Mouse (Mus musculus) layer of hippocampus, postnatal 14 days (tissue): Measurements from ENCODE around the gene Cdc5l. TPM values are rescaled to one million over a fixed set of nuclear protein-coding genes. Genes with fewer than 3 reads are reported as not detected.
A peak's percentile ranks its signal among the peaks of the same experiment; 100 is the strongest.
"Not testable (repeated sequence)": the region's sequence is repeated elsewhere in the genome, so short reads cannot be mapped to it uniquely, and the experiment has no call there.

Source experiments
- DNase-seq, 2 experiments: peaks; one replicate each; pipeline ENCODE4 v3.0.0; 2021 to 2022; ENCODE audit warnings: low spot score in 2 of 2, mixed read lengths in 1 of 2
- total RNA-seq, 2 experiments: library from RNA; stranded (reverse); gene quantifications; 2 replicates each; pipeline ENCODE4 v1.2.3; 2021

Cdc5l gene
- total RNA-seq, 2 experiments from 2014 or later = 47.0 to 50.2 TPM

DNA sequence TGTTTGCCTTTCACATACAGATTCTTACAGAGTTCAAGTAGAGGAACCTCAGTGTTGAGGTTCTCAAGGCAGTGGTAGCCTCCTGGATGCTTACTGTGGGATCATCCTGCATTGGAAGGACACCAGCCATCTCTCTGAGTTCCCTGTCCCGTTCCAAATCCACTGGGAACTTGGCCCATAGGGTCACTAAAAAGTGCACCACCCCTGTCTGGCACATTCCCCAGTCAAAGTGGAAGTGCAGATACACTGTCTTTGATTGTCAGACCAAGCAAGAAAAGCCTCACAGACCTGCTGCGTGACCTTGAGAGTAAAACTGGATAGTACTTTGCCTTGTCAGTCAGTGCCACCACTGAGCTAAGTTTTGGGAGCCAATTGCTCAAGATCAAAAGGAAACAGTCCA is 13.5 kb upstream of the Cdc5l start:
- no peak for DNase-seq

DNA sequence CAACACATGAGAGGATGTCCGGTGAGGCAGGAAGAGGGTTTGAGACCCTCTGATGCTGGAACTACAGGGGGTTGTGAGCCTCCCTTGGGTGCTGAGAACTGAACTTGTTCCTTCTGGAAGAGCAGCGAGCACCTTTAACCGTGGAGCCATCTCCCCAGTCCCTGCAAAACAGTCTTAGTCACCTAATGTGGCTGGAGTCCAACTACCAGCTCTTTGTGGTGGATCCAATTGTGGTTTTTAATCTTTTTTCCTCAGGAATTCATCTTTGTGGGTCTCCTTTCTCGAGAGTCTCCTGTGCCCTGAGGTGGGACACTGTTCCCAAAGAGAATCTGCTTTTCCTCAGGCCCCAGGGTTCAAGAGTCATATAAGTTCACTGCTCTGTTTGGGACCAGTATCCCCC is 12.4 kb upstream of the Cdc5l start:
- DNase-seq = no peak

DNA sequence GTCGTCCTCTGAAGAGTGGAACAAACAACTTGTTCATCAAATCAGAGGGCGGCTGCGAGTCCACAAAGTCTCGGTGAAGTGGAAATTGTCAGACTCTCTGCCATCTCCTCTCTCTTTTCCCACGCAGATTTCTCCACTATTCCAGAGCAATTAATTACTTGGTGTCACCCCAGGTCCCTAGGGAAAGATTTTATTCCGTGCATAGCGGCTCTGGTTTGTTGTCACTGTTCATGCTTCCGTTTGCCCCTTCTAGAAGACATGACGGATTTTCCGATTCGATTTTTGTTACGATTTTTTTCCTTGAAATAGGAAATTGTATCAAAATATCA is 689 bp upstream of the Cdc5l start:
- no peak for DNase-seq

DNA sequence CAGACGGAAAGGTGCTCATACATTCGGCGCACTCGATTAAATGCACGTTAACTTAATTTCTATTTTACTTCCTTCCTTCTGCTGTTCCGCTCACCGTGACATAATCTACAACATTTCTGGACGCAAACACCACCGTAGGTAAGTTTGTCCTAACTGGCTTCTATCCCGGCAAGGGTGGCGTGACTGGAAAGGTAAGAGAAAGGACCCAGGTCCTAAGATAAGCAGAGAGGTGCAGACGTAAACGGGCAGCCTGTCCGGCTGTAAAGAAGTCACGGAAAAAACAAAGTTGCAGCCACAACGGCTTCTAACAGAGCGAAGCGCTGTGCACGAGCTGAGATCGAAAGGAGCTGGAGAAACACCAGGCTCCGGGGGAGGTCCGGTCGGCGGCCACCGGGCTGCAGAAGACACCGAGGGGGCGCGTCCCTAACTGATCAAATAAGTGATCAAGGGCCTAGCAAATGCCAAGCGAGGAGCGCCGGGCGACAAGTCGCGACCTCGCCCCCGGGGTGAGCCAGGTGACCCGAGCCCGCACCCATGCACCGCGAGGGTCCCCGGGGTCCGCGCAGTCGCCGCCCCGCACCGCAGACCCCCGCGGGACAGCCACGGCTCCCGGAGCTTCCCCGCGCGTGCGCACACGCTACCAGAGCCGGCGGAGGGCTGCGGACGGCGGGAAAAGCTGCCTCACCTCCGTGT is 685 bp downstream of the Cdc5l start:
- DNase-seq = no peak

DNA sequence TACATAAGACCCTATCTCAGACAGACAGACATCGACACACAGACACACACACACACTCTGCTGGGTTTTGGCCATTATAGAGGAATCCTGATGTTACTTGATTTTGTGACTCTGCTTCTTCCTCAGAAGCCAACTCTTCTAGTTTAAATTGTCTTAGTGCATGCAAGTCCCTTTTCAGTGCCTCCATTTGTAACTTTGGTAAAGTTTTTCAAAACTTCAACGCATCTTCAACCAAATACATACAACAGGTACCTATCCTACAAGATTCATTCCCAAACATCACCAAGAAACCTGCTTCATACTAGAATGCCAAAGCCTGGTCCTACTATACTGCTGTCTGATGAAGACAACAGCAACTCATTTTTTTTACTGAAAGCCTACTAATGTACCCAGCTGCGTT is 1.5 kb downstream of the Cdc5l start:
- no peak for DNase-seq

DNA sequence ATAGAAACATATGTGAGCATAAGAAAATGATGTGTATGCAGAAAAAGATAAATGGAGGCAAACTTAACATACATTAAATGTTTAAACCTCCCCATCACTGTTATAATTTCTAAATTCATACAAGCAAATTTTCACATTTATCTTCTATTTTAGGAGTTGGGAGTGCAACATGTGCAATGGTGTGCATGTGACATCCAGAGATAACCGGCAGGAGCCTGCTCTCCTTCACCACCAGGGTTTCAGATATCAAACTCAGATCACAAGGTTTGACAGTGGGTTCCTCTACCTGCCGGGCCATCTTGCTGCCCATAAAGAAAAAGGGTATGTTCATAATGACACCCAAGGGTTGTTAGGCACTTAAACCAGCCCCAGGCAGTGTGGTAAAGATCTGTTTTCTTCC is 16.1 kb downstream of the Cdc5l start:
- DNase-seq = no peak

DNA sequence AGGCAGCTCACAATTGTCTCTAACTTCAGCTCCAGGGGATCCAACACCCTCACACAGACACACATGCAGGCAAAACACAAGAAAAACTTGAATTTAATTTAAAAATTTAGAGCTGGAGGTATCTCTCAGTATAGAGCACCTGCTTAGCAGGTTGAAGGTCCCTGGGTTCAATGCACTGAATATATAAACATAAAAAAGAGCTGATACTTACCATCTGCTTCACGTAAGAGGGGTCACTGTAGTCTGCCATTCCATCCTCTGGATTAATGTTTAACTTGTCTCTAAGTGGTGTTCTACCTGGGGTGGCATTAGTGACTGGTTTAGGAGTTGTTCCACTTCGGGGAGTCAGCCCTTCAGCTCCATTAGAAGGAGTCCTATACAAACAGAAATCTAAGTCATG is 21.9 kb downstream of the Cdc5l start:
- not testable (repeated sequence) for DNase-seq

DNA sequence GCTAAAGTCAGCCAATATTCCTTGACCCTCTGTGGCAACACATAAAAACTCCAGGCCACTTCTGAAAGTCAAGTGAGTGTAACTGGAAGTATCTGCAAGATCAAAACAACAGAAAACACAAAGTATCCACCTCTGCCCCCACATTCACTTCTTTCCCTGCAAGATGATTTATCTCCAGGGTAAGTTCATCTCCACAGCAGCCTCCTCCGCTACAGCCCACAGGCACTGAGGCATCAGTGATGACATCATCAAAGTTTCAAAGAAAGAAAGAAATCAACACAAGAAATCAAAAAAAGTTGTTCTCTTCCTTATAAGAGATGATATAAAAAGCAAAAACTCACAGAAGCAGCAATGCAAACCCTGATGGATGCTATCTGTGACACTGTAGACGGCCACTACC is 24.8 kb downstream of the Cdc5l start:
- DNase-seq = no peak

DNA sequence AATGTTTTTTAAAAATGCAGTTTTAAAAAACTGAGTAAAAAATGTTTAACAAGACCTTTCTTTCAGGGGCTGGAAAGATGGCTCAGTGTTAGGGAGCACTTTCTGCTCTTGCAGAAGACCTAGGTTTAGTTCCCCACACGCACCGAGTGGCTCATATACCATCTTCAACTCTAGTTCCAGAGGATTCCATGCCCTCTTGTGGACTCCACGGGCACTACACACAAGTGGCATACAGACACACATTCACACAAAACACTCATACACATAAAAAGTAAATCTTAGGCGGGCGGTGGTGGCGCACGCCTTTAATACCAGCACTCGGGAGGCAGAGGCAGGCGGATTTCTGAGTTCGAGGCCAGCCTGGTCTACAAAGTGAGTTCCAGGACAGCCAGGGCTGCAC is 27.3 kb downstream of the Cdc5l start:
- DNase-seq = no peak

DNA sequence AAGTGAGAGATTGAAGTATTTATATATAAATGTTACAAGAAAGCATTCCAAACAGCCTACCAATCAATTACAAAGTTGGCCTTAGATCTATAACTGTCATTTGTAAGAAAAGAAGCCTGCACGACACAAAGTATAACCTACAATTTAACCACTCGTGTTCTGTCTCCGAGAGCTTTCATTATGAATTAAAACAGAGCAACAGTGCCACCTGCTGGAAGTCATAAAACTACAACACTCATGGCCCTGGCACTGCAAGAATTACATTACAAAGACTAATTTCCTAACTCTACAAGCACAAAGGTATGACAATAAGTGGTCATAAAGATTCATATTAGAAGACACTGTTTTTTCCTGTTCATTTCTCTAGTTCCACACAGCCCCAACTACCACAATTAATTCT is 30.3 kb downstream of the Cdc5l start:
- peak; percentile 33 to 80 for DNase-seq

DNA sequence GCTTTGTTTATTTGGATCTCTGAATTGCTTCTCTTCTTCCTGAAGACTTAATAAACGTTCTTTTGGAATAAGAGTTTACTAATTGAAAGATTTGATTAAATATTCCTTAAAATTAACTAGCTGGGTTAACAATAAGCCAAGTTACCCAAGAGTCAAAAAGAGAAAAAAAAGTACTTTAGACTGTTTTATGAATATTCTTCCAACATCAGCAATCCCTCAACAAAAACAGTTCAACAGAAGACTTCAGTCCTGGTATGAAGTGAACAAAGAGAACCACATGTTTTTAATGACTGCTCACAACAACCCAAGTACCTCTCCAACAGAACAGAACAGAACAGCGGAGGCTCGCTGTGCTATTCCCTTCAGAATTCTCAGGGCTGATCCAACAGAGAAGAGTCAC is 30.9 kb downstream of the Cdc5l start:
- DNase-seq = no peak

DNA sequence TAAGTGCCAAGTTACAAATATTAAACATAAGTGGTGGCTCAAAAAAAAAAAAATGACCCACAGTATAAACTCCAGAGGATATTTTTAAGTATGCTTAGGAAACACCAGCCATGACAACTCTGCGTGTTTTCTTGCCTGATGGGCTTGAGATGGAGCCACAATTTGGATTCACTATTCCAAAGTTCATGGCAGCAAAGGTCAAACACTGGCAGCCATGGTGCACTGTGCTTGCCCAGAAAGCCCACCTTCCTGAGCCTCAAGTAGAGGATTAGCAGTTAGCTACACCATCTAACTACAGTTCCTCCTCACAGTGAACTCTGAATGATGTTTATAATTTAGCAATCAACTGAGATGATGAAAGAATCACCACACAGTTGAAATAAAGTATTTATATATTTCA is 31.4 kb downstream of the Cdc5l start:
- DNase-seq = no peak

DNA sequence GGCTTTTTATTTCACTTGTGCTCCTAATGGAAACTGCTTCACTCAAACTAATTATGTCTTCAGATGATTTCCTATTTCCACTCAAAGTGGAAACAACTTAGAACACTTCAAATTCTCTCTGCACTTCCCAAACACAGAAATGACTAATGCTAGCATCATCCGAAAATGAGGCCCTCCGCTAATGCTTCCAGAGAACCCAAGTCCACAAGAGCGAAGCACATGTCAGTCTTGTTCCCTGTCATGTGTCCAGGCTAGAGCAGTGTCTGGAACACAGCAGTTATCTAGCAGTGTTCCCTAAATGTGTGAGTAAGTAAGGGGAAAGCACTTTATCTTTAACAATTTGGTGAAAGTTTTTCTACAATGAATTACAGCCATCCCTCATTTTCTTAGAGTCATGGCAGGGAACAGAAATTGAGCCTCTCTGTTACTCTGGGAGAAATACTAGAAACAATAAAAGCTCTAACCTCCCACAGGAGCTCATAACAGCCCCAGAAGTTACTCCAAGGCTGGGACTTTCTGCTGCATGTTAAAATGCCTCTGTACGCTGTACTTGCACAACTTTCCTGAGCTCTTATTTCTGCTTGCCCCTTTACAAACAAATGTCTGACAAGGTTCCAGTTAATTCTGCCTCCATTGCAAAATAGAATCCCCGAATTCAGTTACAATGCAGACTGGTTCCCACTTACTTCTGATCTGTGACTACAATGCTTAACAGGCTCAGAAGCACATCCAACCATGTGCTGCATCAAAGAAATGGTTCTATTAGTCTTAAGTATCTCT is 32.2 kb downstream of the Cdc5l start:
- no peak for DNase-seq

DNA sequence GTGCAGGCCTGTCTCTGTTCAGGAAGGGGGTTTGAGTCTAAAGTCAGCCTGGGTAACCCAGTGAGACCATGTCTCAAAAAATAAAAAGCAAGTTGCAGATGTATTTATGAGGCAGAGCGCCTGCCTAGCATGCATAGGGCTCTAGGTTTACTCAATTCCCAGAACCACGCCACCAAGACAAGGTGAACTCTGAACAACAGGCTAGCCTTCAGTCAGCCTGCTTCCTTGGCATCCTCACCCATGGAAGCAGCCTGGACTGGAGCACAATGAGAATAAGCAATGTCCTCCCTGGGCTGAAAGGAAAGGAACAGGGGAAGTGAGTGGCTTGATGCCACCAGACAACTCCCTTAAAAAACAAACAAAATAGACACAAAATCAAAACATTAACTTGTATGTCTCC is 35.5 kb downstream of the Cdc5l start:
- DNase-seq = no peak

DNA sequence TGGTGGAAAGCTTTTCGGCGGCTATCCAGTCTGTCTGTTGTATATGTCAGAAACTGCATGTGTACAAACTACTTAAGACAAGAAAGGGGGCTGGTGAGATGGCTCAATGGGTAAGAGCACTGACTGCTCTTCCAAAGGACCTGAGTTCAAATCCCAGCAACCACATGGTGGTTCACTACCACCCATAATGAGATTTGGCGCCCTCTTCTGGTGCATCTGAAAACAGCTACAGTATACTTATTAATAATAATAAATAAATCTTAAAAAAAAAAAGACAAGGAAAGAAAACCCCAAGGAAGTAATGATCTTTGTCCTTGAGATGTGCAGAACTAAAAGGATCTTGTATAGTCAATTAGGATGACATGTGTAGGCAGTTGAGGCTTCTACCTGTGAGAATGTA is 36.0 kb downstream of the Cdc5l start:
- no peak for DNase-seq

DNA sequence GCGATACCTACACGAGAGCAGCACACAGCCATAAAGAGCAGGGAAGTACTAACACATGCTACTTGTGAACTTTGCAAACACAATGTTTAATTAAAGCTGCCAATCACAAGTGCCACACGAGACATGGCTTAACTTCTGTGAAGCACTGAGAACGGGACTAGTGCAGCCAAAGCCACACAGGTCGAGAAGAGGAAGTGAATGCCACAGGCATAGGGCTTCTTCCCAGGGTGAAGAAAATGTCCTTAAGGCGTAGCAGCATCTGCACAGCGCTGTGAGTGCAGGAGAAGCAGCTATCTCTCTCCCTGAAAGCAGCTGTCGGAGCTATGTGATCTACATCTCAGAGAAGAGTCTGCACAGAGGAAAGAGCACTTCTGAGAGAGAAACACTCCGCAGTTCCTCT is 38.9 kb downstream of the Cdc5l start:
- DNase-seq = no peak

DNA sequence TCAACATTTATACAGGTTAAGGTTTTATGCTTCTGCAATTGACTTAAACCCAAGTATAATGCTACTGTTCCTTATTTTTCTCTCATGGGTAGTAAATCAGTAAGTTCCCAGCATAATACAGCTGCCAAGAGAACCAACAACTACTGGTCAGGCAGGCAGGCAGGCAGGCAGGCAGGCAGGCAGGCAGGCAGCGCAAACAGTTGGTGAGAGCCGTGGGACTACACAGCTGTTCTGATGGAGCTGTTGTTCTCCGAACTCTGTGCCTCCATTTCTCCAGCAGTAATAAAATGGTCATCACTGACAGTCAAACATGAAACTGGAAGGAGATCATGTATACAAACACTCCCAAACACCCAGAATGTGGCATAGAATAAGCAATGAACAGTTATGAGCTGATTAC is 39.8 kb downstream of the Cdc5l start:
- DNase-seq = no peak

DNA sequence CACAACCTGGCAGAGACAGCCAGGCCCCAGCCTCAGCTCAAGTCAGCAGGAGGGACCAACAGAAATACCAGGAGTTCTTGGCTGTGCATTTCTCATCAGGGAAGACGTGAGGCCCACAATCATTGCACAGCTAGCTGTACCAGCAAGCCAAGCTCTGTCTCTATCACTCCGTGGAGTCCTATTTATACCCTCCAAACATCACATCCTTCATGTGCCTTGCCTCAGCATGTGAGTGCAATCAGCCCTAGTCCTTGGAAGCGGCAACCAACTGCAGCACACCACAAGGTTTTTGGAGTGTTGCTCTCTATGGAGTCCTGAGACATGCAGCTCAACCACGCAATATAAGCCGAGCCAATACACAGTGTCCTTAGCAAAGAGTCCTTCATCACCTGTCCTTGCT is 43.6 kb downstream of the Cdc5l start:
- no peak for DNase-seq

DNA sequence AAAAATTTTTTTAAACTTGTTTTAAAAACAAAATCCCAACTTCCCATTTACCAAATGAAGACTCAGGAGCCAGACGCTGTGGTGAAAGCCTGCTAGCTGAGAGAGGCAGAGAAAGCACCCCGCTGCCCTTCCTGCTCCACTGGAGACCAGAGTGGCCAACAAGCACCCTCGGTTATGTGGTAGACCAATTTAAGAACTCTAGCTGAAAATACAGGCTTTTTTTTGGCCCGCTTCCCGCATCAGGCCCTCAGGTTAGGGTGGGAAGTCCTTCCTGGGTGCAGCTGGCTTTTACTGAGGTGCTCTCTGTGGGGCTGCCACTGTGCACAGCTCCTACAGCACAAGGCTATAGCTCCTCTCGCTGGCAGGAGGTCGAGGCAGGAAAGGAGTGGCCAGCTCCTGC is 46.6 kb downstream of the Cdc5l start:
- DNase-seq = no peak

DNA sequence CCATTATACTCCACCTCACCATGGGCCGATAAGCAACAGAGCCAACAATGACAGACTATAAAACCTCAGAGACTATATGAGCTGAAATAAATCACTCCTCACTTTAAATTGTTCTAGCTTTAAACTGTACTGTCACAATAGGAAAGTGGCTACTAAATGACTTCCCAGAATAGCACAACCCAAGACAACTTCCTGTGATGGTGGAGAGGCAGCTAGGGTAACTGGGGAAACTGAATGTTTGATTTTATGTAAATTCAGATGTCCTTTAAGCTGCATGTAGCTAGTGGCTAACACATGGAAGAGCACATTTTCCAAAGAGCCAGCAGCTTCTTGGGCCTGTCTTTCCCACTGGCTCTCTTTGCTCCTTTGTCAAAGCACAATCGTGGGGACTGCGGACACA is 50.2 kb downstream of the Cdc5l start:
- no peak for DNase-seq

DNA sequence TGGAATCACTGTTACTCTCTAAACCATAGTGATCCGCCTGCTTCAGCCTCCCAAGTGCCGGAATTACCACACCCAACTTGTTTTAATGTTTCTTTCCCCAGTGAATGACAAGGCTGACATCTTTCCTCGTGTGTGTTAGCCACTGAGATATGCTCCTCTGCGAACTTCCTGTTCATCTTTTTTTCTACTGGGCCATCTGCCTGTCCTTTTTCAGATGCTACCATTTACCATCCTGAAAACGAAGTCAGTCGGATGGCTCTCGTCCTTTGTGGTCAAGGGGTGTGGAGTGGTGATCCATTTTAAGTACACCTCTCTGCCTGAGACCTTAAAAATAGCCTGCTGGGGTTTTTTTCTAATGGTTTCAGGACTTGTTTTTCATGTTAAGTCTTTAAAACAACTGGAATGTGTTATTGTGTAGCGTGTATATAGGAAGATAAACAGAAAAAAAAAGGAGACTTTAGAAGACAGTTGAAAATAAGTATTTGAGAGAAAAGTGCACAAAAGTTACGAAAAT is 54.2 kb downstream of the Cdc5l start:
- DNase-seq = no peak

DNA sequence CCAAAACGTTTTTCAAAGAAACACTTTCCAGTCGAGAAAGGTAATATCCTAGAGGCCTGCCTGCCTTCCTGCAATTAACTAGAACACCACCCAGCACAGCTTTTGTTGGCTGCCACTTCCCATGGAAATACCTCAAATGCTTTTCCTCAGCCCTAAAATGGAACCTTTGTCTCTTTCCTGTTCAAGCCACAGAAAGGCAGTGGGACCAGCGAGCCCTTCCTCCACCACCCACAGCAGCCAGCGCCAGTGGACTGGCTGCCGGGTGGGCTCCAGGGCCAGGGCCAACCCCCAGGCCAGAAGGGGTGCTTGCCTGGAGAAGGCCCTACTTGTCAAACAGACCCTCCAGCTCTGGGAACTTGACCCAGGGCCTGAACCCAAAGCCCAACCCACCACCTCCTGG is 56.2 kb downstream of the Cdc5l start:
- DNase-seq = no peak

DNA sequence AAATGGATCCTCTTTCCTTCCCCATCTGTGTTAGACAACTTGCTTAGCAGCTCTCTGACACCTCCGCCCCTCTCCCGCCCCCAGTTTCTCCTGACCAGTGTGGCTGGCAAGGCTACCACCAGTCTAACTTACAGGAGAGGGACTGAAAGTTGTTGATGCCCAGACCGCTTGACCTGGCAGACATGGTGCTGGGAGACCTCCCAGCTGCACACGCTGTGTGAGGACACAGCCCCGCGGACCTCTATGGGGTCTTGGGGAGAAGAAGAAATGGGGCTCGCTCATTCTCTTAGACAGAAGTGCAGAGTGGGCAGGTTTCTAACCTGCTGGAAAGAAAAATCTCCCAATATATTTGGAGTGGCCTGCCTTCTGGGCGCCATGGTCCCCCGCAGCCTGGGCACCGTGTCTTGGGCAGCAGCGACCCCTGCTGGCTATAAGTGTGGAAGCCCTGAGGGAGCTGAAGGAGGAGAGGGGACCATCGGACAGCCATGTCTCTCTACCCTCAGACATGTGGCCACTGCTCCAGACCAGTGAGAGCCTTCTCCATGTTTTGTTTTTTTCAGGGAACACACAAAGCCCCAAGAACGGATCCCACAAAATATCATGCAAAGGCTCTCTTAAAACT is 59.4 kb downstream of the Cdc5l start:
- DNase-seq = peak; percentile 84 to 87
